Mouse (Mus musculus): Measurements from ENCODE around the gene Ces1b. TPM values are rescaled to one million over a fixed set of nuclear protein-coding genes. Genes with fewer than 3 reads are reported as not detected.

Gene Ces1b
- total RNA-seq (2014; rRNA removed) (not detected in 2 replicates), polyA plus RNA-seq (2015; fragmentation: Nextera tagmentation; extraction: Ambion mirVana) (not detected in 2 replicates)

DNA sequence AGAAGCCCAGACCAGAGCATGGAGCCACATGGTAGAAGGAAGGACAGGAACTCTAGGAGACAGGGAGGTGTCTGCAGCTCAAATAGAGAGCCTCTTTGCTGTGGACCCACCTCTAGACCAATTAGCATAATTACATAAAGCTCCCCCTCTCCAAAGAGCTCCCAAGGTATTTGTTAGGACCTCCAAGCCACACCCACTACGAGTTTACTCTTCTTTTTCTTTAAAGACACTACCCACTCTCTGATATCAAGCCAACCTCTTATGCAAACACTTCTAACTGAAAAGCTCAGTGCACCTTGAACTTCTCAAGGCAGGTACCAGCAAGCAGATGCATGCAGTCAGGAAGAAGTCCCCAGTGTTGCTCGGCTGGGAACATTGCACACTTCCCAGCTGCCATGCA, at the start of gene Ces1b:
Ces1b (minus strand) TSS at position 131 of the 400 bp plus-strand sequence.
- 82% methylated on average over 2 of the region's 2 CpGs for WGBS
- DNase-seq (ENCODE audit: low spot score) (no peak), ATAC-seq (ENCODE audit: low FRiP score) (no peak)
- Histone ChIP-seq H3K4me3 (ENCODE audit: low read depth, low read length) (no peak within 1 kb of the TSS), H3K27me3 (ENCODE audit: insufficient read depth, low read length) (no peaks in the 10 kb centered on the region), H3K9me3 (ENCODE audit: low read length) (no peaks in the 10 kb centered on the region), H3K4me2 (ENCODE audit: low read depth, low read length, poor library complexity, severe bottlenecking) (no peak within 1 kb of the TSS), H3K9ac (replicated peaks; ENCODE audit: low read length, poor library complexity, severe bottlenecking) (no peak within 1 kb of the TSS), H3K36me3 (ENCODE audit: insufficient read depth, low read length) (no peaks in the 10 kb centered on the region), H3K27ac (ENCODE audit: low read depth, low read length) (no peak within 1 kb of the TSS), H3K4me1 (ENCODE audit: insufficient read depth, low read length) (no peaks in the 10 kb centered on the region)
- no peak for TF ChIP-seq CTCF (IDR thresholded peaks at IDR 0.05)

GRCm38 (mm10) chr8:93126476-93126875, 46.7 kb upstream of the Ces1b start:
- H3K36me3 ChIP-seq (ENCODE audit: insufficient read depth, low read length) = no peaks in the 10 kb centered on the region
- no peak for ATAC-seq (ENCODE audit: low FRiP score)
- 72% methylated on average over 2 of the region's 2 CpGs for WGBS
- no peaks in the 10 kb centered on the region for H3K4me1 ChIP-seq (ENCODE audit: insufficient read depth, low read length)
- H3K27ac ChIP-seq (ENCODE audit: low read depth, low read length) = no peak overlapping the region
- no peaks in the 10 kb centered on the region for H3K9me3 ChIP-seq (ENCODE audit: low read length)
- H3K9ac ChIP-seq (replicated peaks; ENCODE audit: low read length, poor library complexity, severe bottlenecking) = no peak overlapping the region
- H3K4me3 ChIP-seq (ENCODE audit: low read depth, low read length) = no peak overlapping the region
- H3K4me2 ChIP-seq (ENCODE audit: low read depth, low read length, poor library complexity, severe bottlenecking) = no peak overlapping the region
- no peak for DNase-seq (ENCODE audit: low spot score)
- no peak for TF ChIP-seq CTCF (IDR thresholded peaks at IDR 0.05)
- no peaks in the 10 kb centered on the region for H3K27me3 ChIP-seq (ENCODE audit: insufficient read depth, low read length)

GRCm38 (mm10) chr8:93122005-93122404, 42.2 kb upstream of the Ces1b start:
- H3K9me3 ChIP-seq (ENCODE audit: low read length) = no peaks in the 10 kb centered on the region
- H3K4me1 ChIP-seq (ENCODE audit: insufficient read depth, low read length) = no peaks in the 10 kb centered on the region
- no peaks in the 10 kb centered on the region for H3K36me3 ChIP-seq (ENCODE audit: insufficient read depth, low read length)
- DNase-seq (ENCODE audit: low spot score) (no peak), ATAC-seq (ENCODE audit: low FRiP score) (no peak)
- H3K4me3 ChIP-seq (ENCODE audit: low read depth, low read length) = no peak overlapping the region
- no peak overlapping the region for H3K4me2 ChIP-seq (ENCODE audit: low read depth, low read length, poor library complexity, severe bottlenecking)
- H3K27me3 ChIP-seq (ENCODE audit: insufficient read depth, low read length) = no peaks in the 10 kb centered on the region
- H3K27ac ChIP-seq (ENCODE audit: low read depth, low read length) = no peak overlapping the region
- no peak for TF ChIP-seq CTCF (IDR thresholded peaks at IDR 0.05)
- WGBS = 95% methylated on average over 1 of the region's 1 CpGs
- no peak overlapping the region for H3K9ac ChIP-seq (replicated peaks; ENCODE audit: low read length, poor library complexity, severe bottlenecking)

- peak; percentile 72 for TF ChIP-seq CTCF (IDR thresholded peaks at IDR 0.05)
- no peak overlapping the region for H3K4me2 ChIP-seq (ENCODE audit: low read depth, low read length, poor library complexity, severe bottlenecking)
- H3K4me1 ChIP-seq (ENCODE audit: insufficient read depth, low read length) = no peaks in the 10 kb centered on the region
- peak; percentile 52 for DNase-seq (ENCODE audit: low spot score)
- ATAC-seq (ENCODE audit: low FRiP score) = no peak
- H3K27me3 ChIP-seq (ENCODE audit: insufficient read depth, low read length) = no peaks in the 10 kb centered on the region
- H3K9ac ChIP-seq (replicated peaks; ENCODE audit: low read length, poor library complexity, severe bottlenecking) = no peak overlapping the region
- no peaks in the 10 kb centered on the region for H3K9me3 ChIP-seq (ENCODE audit: low read length)
- no peak overlapping the region for H3K4me3 ChIP-seq (ENCODE audit: low read depth, low read length)
- no peak overlapping the region for H3K27ac ChIP-seq (ENCODE audit: low read depth, low read length)
- no peaks in the 10 kb centered on the region for H3K36me3 ChIP-seq (ENCODE audit: insufficient read depth, low read length)
Observed at GRCm38 (mm10) chr8:93095376-93095775, 15.6 kb upstream of the Ces1b start.

DNA sequence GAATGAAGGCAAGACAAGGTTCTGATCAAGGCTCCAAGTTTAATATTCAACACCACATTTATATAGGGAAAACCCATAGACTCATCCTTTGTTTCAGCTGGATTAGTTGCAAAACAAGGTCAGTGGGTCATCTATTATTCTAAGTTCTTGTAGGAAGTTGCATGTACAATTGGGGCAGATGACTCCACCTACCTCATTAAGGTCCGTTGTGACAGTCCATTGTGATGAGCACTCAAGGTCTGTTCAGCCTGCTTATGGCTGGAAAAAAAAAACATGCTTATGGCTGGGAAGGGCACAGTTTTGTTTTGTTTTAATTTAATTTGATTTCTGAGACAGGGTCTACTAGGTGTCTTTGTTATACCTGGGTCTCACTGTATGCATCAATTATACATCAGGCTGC, 11.5 kb upstream of the Ces1b start:
- Histone ChIP-seq H3K9me3 (ENCODE audit: low read length) (no peaks in the 10 kb centered on the region), H3K36me3 (ENCODE audit: insufficient read depth, low read length) (no peaks in the 10 kb centered on the region), H3K27me3 (ENCODE audit: insufficient read depth, low read length) (no peaks in the 10 kb centered on the region), H3K4me3 (ENCODE audit: low read depth, low read length) (no peak overlapping the region), H3K4me2 (ENCODE audit: low read depth, low read length, poor library complexity, severe bottlenecking) (no peak overlapping the region), H3K27ac (ENCODE audit: low read depth, low read length) (no peak overlapping the region), H3K9ac (replicated peaks; ENCODE audit: low read length, poor library complexity, severe bottlenecking) (no peak overlapping the region), H3K4me1 (ENCODE audit: insufficient read depth, low read length) (no peaks in the 10 kb centered on the region)
- WGBS = 67% methylated on average over 1 of the region's 1 CpGs
- TF ChIP-seq CTCF (IDR thresholded peaks at IDR 0.05) = no peak
- ATAC-seq (ENCODE audit: low FRiP score) = no peak
- DNase-seq (ENCODE audit: low spot score) = no peak

- Histone ChIP-seq H3K4me2 (ENCODE audit: low read depth, low read length, poor library complexity, severe bottlenecking) (no peak overlapping the region), H3K4me3 (ENCODE audit: low read depth, low read length) (no peak overlapping the region), H3K27ac (ENCODE audit: low read depth, low read length) (no peak overlapping the region), H3K27me3 (ENCODE audit: insufficient read depth, low read length) (no peaks in the 10 kb centered on the region), H3K36me3 (ENCODE audit: insufficient read depth, low read length) (no peaks in the 10 kb centered on the region), H3K4me1 (ENCODE audit: insufficient read depth, low read length) (no peaks in the 10 kb centered on the region), H3K9ac (replicated peaks; ENCODE audit: low read length, poor library complexity, severe bottlenecking) (no peak overlapping the region), H3K9me3 (ENCODE audit: low read length) (no peaks in the 10 kb centered on the region)
- WGBS = 3% methylated on average over 2 of the region's 2 CpGs
- DNase-seq (ENCODE audit: low spot score) = peak; percentile 4
- TF ChIP-seq CTCF (IDR thresholded peaks at IDR 0.05) = no peak
- no peak for ATAC-seq (ENCODE audit: low FRiP score)
Observed at GRCm38 (mm10) chr8:93088686-93089122, 8.9 kb upstream of the Ces1b start.

Measured in midbrain, postnatal 0 days (tissue).